Comparison of ENCODE assay signal across 7 mouse cellular contexts in the genomic region with DNA sequence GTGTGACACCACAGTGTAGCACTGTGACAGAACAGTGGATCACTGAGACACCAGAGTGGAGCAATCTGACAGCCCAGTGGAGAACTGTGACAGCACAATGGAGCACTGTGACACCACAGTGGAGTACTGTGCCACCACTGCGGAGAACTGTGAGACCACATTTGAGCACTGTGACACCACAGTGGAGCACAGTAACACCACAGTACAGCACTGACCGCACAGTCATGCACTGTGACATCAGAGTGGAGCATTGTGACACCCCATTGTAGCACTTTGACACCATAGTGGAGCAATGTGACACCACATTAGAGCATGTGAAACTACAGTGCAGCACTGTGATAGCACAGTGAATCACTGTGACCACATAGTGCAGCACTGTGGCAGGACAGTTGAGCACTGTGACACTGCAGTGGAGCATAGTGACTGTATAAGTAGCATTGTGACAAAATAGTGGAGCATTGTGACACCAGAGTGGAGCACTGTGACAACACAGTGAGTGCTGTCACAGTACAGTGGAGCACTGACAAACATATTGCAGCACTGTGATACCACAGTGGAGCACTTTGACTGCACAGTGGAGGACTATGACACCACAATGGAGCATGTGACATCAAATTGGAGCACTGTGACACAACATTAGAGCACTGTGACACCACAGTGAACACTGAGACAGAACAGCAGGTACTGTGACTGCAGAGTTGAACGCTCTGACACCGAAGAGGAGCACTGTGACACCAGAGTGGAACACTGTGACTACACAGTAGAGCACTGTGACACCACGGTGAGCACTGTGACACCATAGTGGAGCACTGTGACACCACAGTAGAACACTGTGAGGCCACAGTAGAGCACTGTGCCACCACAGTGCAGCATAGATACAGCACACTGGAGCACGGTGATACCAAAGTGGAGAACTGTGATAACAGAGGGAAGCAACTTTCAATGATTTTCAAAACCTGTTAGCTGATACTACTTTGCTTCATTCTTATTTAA.
DNase-seq lines count a peak whose midpoint lies in the region; ATAC-seq and TF ChIP-seq lines count a peak whose summit lies in the region.

No protein-coding gene starts in this region.

- peaks cover 66% of the 10 kb centered on the region for H3K9me3 ChIP-seq in lung, embryonic 14.5 days (ENCODE audit: low read depth, low read length)
- H3K9me3 ChIP-seq in embryonic facial prominence, embryonic 12.5 days, result peaks cover 87% of the 10 kb centered on the region
- peaks cover 72% of the 10 kb centered on the region for H3K9me3 ChIP-seq in limb, embryonic 11.5 days (ENCODE audit: control insufficient read depth, low read length)

- ATAC-seq in lung, embryonic 14.5 days (ENCODE audit: insufficient read depth), result no peak; the same call in 1 of the 2 replicates
- peak; percentile 7; the same call in 1 of the 2 replicates for ATAC-seq in embryonic facial prominence, embryonic 12.5 days (ENCODE audit: insufficient number of reproducible peaks, insufficient read depth, low FRiP score, low TSS enrichment)
- ATAC-seq in limb, embryonic 11.5 days (ENCODE audit: insufficient number of reproducible peaks, low FRiP score, low TSS enrichment, low read depth), result no peak

- no peak overlapping the region for H3K9ac ChIP-seq in lung, embryonic 14.5 days
- no peak overlapping the region for H3K9ac ChIP-seq in embryonic facial prominence, embryonic 12.5 days
- H3K9ac ChIP-seq in limb, embryonic 11.5 days (ENCODE audit: low read length), result no peak overlapping the region

- peak; percentile 2 for DNase-seq in lung, embryonic 14.5 days
- DNase-seq in lung, postnatal 25 days (ENCODE audit: low spot score), result no peak
- peak; percentile 23 for DNase-seq in limb, embryonic 11.5 days (ENCODE audit: low spot score)
- DNase-seq in spleen, postnatal 4 days (ENCODE audit: low spot score in 2 of 2), result peak; percentile 12 to 62
- no peak for DNase-seq in adrenal gland, adult 8-10 months
- no peak for DNase-seq in T-cell, adult 2 months (ENCODE audit: low spot score)

- WGBS in lung, embryonic 14.5 days, result 61% methylated on average over 6 of the region's 6 CpGs
- 54% methylated on average over 6 of the region's 6 CpGs for WGBS in embryonic facial prominence, embryonic 12.5 days
- WGBS in limb, embryonic 11.5 days, result 65% methylated on average over 6 of the region's 6 CpGs

- no peak for TF ChIP-seq CTCF in lung, embryonic 14.5 days (IDR thresholded peaks at IDR 0.05; ENCODE audit: low read depth)

- no peak overlapping the region for H3K4me2 ChIP-seq in lung, embryonic 14.5 days
- H3K4me2 ChIP-seq in embryonic facial prominence, embryonic 12.5 days (replicated peaks), result no peak overlapping the region
- H3K4me2 ChIP-seq in limb, embryonic 11.5 days (ENCODE audit: low read depth, severe bottlenecking), result no peak overlapping the region

- no peaks in the 10 kb centered on the region for H3K36me3 ChIP-seq in lung, embryonic 14.5 days (ENCODE audit: insufficient read depth)
- H3K36me3 ChIP-seq in embryonic facial prominence, embryonic 12.5 days, result no peaks in the 10 kb centered on the region
- H3K36me3 ChIP-seq in limb, embryonic 11.5 days (ENCODE audit: control insufficient read depth, insufficient read depth, low read length), result 0 out of 2 replicates have a peak, but pooled peaks cover 10% of the 10 kb centered on the region

- no peaks in the 10 kb centered on the region for H3K27me3 ChIP-seq in lung, embryonic 14.5 days (ENCODE audit: insufficient read depth, low read length)
- H3K27me3 ChIP-seq in embryonic facial prominence, embryonic 12.5 days, result no peaks in the 10 kb centered on the region
- no peaks in the 10 kb centered on the region for H3K27me3 ChIP-seq in limb, embryonic 11.5 days (ENCODE audit: control insufficient read depth, insufficient read depth, low read length)

- H3K4me1 ChIP-seq in lung, embryonic 14.5 days (ENCODE audit: insufficient read depth), result no peaks in the 10 kb centered on the region
- H3K4me1 ChIP-seq in embryonic facial prominence, embryonic 12.5 days, result no peaks in the 10 kb centered on the region
- no peaks in the 10 kb centered on the region for H3K4me1 ChIP-seq in limb, embryonic 11.5 days (ENCODE audit: control insufficient read depth, insufficient read depth, low read length)

- H3K4me3 ChIP-seq in lung, embryonic 14.5 days (ENCODE audit: low read depth, low read length), result no peak overlapping the region
- no peak overlapping the region for H3K4me3 ChIP-seq in embryonic facial prominence, embryonic 12.5 days
- no peak overlapping the region for H3K4me3 ChIP-seq in limb, embryonic 11.5 days (ENCODE audit: low read depth, low read length)

- H3K27ac ChIP-seq in lung, embryonic 14.5 days (ENCODE audit: low read depth), result no peak overlapping the region
- no peak overlapping the region for H3K27ac ChIP-seq in embryonic facial prominence, embryonic 12.5 days
- no peak overlapping the region for H3K27ac ChIP-seq in limb, embryonic 11.5 days (replicated peaks; ENCODE audit: low read depth, low read length)

Comparison
In these comparisons a context has a peak if more than half of its experiments do, and no peak if none do; other contexts are left out.
1. DNase-seq: peak in lung, embryonic 14.5 days (single experiment), limb, embryonic 11.5 days (single experiment) and spleen, postnatal 4 days (2 of 2); none in lung, postnatal 25 days (single experiment), adrenal gland, adult 8-10 months (single experiment) and T-cell, adult 2 months (single experiment).